ENCODE assay signal across 9 mouse cellular contexts in the genomic region with DNA sequence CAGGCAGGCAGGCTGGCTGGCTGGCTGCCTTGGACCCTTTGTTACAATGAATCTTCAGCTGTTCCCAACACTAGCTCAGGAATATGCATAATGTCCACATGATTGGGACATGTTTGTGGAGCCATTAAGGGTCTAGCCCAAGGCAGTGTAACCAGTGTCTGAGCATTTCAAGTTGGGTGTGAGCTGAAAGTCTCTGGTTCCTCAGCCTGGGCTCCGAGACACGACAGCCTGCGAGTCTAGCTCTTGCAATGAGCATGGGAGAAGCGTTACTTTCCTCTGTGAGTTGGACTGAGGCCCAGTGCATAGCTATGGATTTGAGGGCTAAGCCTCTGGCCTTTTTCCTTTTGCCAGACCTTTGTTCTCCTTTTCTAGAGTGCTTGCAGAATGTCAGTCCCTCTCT. TPM values are rescaled to one million over a fixed set of nuclear protein-coding genes. Genes with fewer than 3 reads are reported as not detected.
DNase-seq lines count a peak whose midpoint lies in the region; ATAC-seq lines count a peak whose summit lies in the region.
"Had no signal": no experiment of that assay in that cellular context is flagged by ENCODE, and none has a peak within 500 bp of the region (broad histone marks: within the 10 kb centered on the region; RNA-seq: fewer than 3 reads in every experiment).

No protein-coding gene starts in this region.

- peak overlapping the region; percentile 70 for H3K27ac ChIP-seq in kidney, embryonic 15.5 days
- peak overlapping the region; percentile 78 for H3K27ac ChIP-seq in forebrain, embryonic 16.5 days (ENCODE audit: low read length)
- peak overlapping the region; percentile 20; the same call in 1 of the 2 replicates for H3K27ac ChIP-seq in midbrain, embryonic 11.5 days (ENCODE audit: low read depth, low read length)

- 0 out of 2 replicates have a peak, but pooled peaks cover 6% of the 10 kb centered on the region for H3K36me3 ChIP-seq in kidney, embryonic 15.5 days
- no peaks in the 10 kb centered on the region for H3K36me3 ChIP-seq in forebrain, embryonic 16.5 days (ENCODE audit: control insufficient read depth, insufficient read depth)
- no peaks in the 10 kb centered on the region for H3K36me3 ChIP-seq in midbrain, embryonic 11.5 days (ENCODE audit: control insufficient read depth, insufficient read depth, low read length)

- H3K9ac ChIP-seq in kidney, embryonic 15.5 days: no peak overlapping the region
- H3K9ac ChIP-seq in forebrain, embryonic 16.5 days (replicated peaks; ENCODE audit: low read depth, low read length): no peak overlapping the region
- H3K9ac ChIP-seq in midbrain, embryonic 11.5 days (ENCODE audit: low read length): no peak overlapping the region

- no peak overlapping the region for H3K4me3 ChIP-seq in kidney, embryonic 15.5 days (replicated peaks)
- H3K4me3 ChIP-seq in forebrain, embryonic 16.5 days (replicated peaks; ENCODE audit: low read length): no peak overlapping the region
- H3K4me3 ChIP-seq in midbrain, embryonic 11.5 days (ENCODE audit: low read depth, low read length): no peak overlapping the region

- no peak for DNase-seq in kidney, postnatal 36 days
- DNase-seq in adipocyte (ENCODE audit: low spot score): peak; percentile 66
- DNase-seq in midbrain, embryonic 11.5 days (ENCODE audit: low spot score, missing footprints): no peak
- DNase-seq in spleen, adult 18-20 months: no peak
- DNase-seq in yolk sac, embryonic 10.5 days (ENCODE audit: low spot score): no peak
- no peak for DNase-seq in urinary bladder, adult 2 months (ENCODE audit: low spot score)
- DNase-seq: thymus, adult 18-20 months had no signal

- no peak overlapping the region for H3K4me2 ChIP-seq in kidney, embryonic 15.5 days
- no peak overlapping the region for H3K4me2 ChIP-seq in forebrain, embryonic 16.5 days (ENCODE audit: low read length)
- H3K4me2 ChIP-seq in midbrain, embryonic 11.5 days: no peak overlapping the region

- 44% methylated on average over 4 of the region's 4 CpGs for WGBS in kidney, embryonic 15.5 days
- WGBS in forebrain, embryonic 16.5 days: 6% methylated on average over 4 of the region's 4 CpGs
- WGBS in midbrain, embryonic 11.5 days: 26% methylated on average over 4 of the region's 4 CpGs

- no peaks in the 10 kb centered on the region for H3K9me3 ChIP-seq in kidney, embryonic 15.5 days (replicated peaks)
- no peaks in the 10 kb centered on the region for H3K9me3 ChIP-seq in forebrain, embryonic 16.5 days (ENCODE audit: control insufficient read depth, low read length)
- H3K9me3 ChIP-seq in midbrain, embryonic 11.5 days (ENCODE audit: control insufficient read depth, low read length): no peaks in the 10 kb centered on the region

- peaks cover 26% of the 10 kb centered on the region for H3K4me1 ChIP-seq in kidney, embryonic 15.5 days
- peaks cover 18% of the 10 kb centered on the region for H3K4me1 ChIP-seq in forebrain, embryonic 16.5 days (replicated peaks; ENCODE audit: control insufficient read depth, insufficient read depth, low read length)
- peaks cover 13% of the 10 kb centered on the region for H3K4me1 ChIP-seq in midbrain, embryonic 11.5 days (ENCODE audit: control insufficient read depth, insufficient read depth, low read length)

- H3K27me3 ChIP-seq in kidney, embryonic 15.5 days: no peaks in the 10 kb centered on the region
- no peaks in the 10 kb centered on the region for H3K27me3 ChIP-seq in forebrain, embryonic 16.5 days (replicated peaks; ENCODE audit: control insufficient read depth, insufficient read depth, low read length)
- H3K27me3 ChIP-seq in midbrain, embryonic 11.5 days (ENCODE audit: control insufficient read depth, insufficient read depth, low read length): no peaks in the 10 kb centered on the region

- peak; percentile 14; the same call in 1 of the 2 replicates for ATAC-seq in kidney, embryonic 15.5 days (replicated peaks; ENCODE audit: low FRiP score)
- peak; percentile 78 for ATAC-seq in forebrain, embryonic 16.5 days
- ATAC-seq in midbrain, embryonic 11.5 days (ENCODE audit: low FRiP score): peak; percentile 10; the same call in 1 of the 2 replicates

RNA-seq across cellular contexts. Expression of a gene that starts 35.6 kb away (rescaled TPM):
- polyA plus RNA-seq in kidney, embryonic 15.5 days (2015; fragmentation: Nextera tagmentation; extraction: Ambion mirVana): 18.6 and 19.4 TPM in 2 replicates
- 15.0 and 18.2 TPM in 2 replicates for polyA plus RNA-seq in forebrain, embryonic 16.5 days (2015; fragmentation: Nextera tagmentation; extraction: Ambion mirVana)
- polyA plus RNA-seq in midbrain, embryonic 11.5 days (2014; fragmentation: Nextera tagmentation; extraction: Ambion mirVana): 5.2 and 5.4 TPM in 2 replicates
- polyA plus RNA-seq in urinary bladder, adult 2 months (2012; rRNA removed): 64.6 and 82.8 TPM in 2 replicates

Comparison
In these comparisons a context has a peak if more than half of its experiments do, and no peak if none do; other contexts are left out.
1. ATAC-seq: peak in every context shown above with its lines; median percentile 78 in forebrain, embryonic 16.5 days; 14 in kidney, embryonic 15.5 days; 10 in midbrain, embryonic 11.5 days.
2. H3K27ac ChIP-seq: peak in every context shown above with its lines; median percentile 78 in forebrain, embryonic 16.5 days; 70 in kidney, embryonic 15.5 days; 20 in midbrain, embryonic 11.5 days.